Mouse (Mus musculus) hindbrain, embryonic 12.5 days (tissue): Measurements from ENCODE around the gene E130208F15Rik. TPM values are rescaled to one million over a fixed set of nuclear protein-coding genes. Genes with fewer than 3 reads are reported as not detected.

Experiments used
- ATAC-seq: fragments of 200-750 bp; cut with Nextera tagmentation; 2 replicates; pipeline ENCODE4 v1.8.0; 2017; ENCODE audit warnings: moderate TSS enrichment; ENCODE audit not compliant: low FRiP score
- H3K27ac ChIP-seq: fragments of 300-500 bp; sonication (generic); 2 replicates; pipeline ENCODE4 v1.5.1; 2016; ENCODE audit warnings: mild to moderate bottlenecking
- H3K27me3 ChIP-seq: fragments of 300-500 bp; sonication (generic); 2 replicates; pipeline ENCODE4 v1.6.1; 2016; ENCODE audit warnings: mild to moderate bottlenecking
- H3K36me3 ChIP-seq: fragments of 300-500 bp; sonication (generic); 2 replicates; pipeline ENCODE4 v1.6.1; 2016; ENCODE audit warnings: mild to moderate bottlenecking
- H3K4me1 ChIP-seq: fragments of 300-500 bp; sonication (generic); 2 replicates; pipeline ENCODE4 v1.6.1; 2016
- H3K4me2 ChIP-seq: fragments of 300-500 bp; sonication (generic); replicated peaks from 2 replicates; pipeline ENCODE4 v1.6.1; 2016; ENCODE audit warnings: mild to moderate bottlenecking
- H3K4me3 ChIP-seq: fragments of 300-500 bp; sonication (generic); 2 replicates; pipeline ENCODE4 v1.5.1; 2016; ENCODE audit warnings: mild to moderate bottlenecking
- H3K9ac ChIP-seq: fragments of 300-500 bp; sonication (generic); 2 replicates; pipeline ENCODE4 v1.6.1; 2016; ENCODE audit warnings: mild to moderate bottlenecking, moderate library complexity
- H3K9me3 ChIP-seq: fragments of 300-500 bp; sonication (generic); replicated peaks from 2 replicates; pipeline ENCODE4 v1.6.1; 2016; ENCODE audit warnings: mild to moderate bottlenecking
- WGBS: fragments of 180-500 bp; shearing (Covaris S2); methylation state at CpG from one replicate; pipeline ENCODE4 v1.1.7; 2016; 5-methylcytosine and 5-hydroxymethylcytosine counted together
- polyA plus RNA-seq: library from polyadenylated mRNA; unstranded; fragments of >200 nt; fragmentation: Nextera tagmentation; extraction: Ambion mirVana; gene quantifications from 2 replicates; pipeline ENCODE4 v1.2.1, GENCODE M21; 2016

The E130208F15Rik gene
- 0.33 and 0.49 TPM in 2 replicates for polyA plus RNA-seq

- peak; percentile 84 for ATAC-seq
- peak within 1 kb of the TSS; percentile 76 for H3K4me2 ChIP-seq
- H3K27me3 ChIP-seq = no peaks in the 10 kb centered on the region
- under 1% methylated on average over 61 of the region's 63 CpGs for WGBS
- peaks cover 13% of the 10 kb centered on the region for H3K4me1 ChIP-seq
- H3K9ac ChIP-seq = peak within 1 kb of the TSS; percentile 79
- peak within 1 kb of the TSS; percentile 86 for H3K27ac ChIP-seq
- H3K9me3 ChIP-seq = 0 out of 2 replicates have a peak, but pooled peaks cover 4% of the 10 kb centered on the region
- peak within 1 kb of the TSS; percentile 75 for H3K4me3 ChIP-seq
- no peaks in the 10 kb centered on the region for H3K36me3 ChIP-seq
These were observed at the start of gene E130208F15Rik for GRCm38 (mm10) chr7:30321539-30322284. Gene E130208F15Rik (plus strand): TSS chr7:30321740.

GRCm38 (mm10) chr7:30274383-30274782, 47.2 kb upstream of the E130208F15Rik start:
- 86% methylated on average over 6 of the region's 6 CpGs for WGBS
- no peak for ATAC-seq
- Histone ChIP-seq H3K36me3 (peaks cover 10% of the 10 kb centered on the region), H3K27ac (no peak overlapping the region), H3K4me2 (no peak overlapping the region), H3K4me1 (peaks cover 3% of the 10 kb centered on the region), H3K27me3 (no peaks in the 10 kb centered on the region), H3K9ac (0 out of 2 replicates have a peak overlapping the region, but pooled peaks have one; percentile 13), H3K4me3 (no peak overlapping the region), H3K9me3 (no peaks in the 10 kb centered on the region)

- 59% methylated on average over 2 of the region's 2 CpGs for WGBS
- no peak for ATAC-seq
- Histone ChIP-seq H3K4me2 (peak overlapping the region; percentile 93), H3K27ac (no peak overlapping the region), H3K4me1 (peaks cover 8% of the 10 kb centered on the region), H3K27me3 (no peaks in the 10 kb centered on the region), H3K9me3 (no peaks in the 10 kb centered on the region), H3K36me3 (no peaks in the 10 kb centered on the region), H3K4me3 (0 out of 2 replicates have a peak overlapping the region, but pooled peaks have one; percentile 63), H3K9ac (no peak overlapping the region)
These were observed 42.6 kb upstream of the E130208F15Rik start for GRCm38 (mm10) chr7:30278911-30279310.

GRCm38 (mm10) chr7:30279536-30279935, 42.0 kb upstream of the E130208F15Rik start:
- WGBS = under 1% methylated on average over 6 of the region's 6 CpGs
- ATAC-seq = no peak
- H3K4me2 ChIP-seq = peak overlapping the region; percentile 93
- H3K9ac ChIP-seq = peak overlapping the region; percentile 62; the same call in 1 of the 2 replicates
- H3K36me3 ChIP-seq = no peaks in the 10 kb centered on the region
- H3K27ac ChIP-seq = no peak overlapping the region; the same call in 1 of the 2 replicates
- H3K9me3 ChIP-seq = no peaks in the 10 kb centered on the region
- H3K27me3 ChIP-seq = no peaks in the 10 kb centered on the region
- H3K4me1 ChIP-seq = peaks cover 8% of the 10 kb centered on the region
- H3K4me3 ChIP-seq = peak overlapping the region; percentile 63

- H3K36me3 ChIP-seq = no peaks in the 10 kb centered on the region
- ATAC-seq = peak; percentile 97
These were observed 41.4 kb upstream of the E130208F15Rik start, which contains the start of the genes Thap8 and Wdr62 for GRCm38 (mm10) chr7:30279951-30280669. Gene Thap8 (plus strand): TSS chr7:30280094. Gene Wdr62 (minus strand): TSS chr7:30280419.

GRCm38 (mm10) chr7:30280670-30281138, 40.8 kb upstream of the E130208F15Rik start:
- Histone ChIP-seq H3K4me2 (peak overlapping the region; percentile 93), H3K4me1 (peaks cover 8% of the 10 kb centered on the region), H3K9me3 (no peaks in the 10 kb centered on the region), H3K36me3 (no peaks in the 10 kb centered on the region), H3K9ac (peak overlapping the region; percentile 49), H3K4me3 (peak overlapping the region; percentile 63), H3K27me3 (no peaks in the 10 kb centered on the region), H3K27ac (peak overlapping the region; percentile 95)
- WGBS = under 1% methylated on average over 20 of the region's 20 CpGs
- ATAC-seq = peak; percentile 87

More at GRCm38 (mm10) chr7:30279951-30280669, 41.4 kb upstream of the E130208F15Rik start, which contains the start of the genes Thap8 and Wdr62:
- no peaks in the 10 kb centered on the region for H3K9me3 ChIP-seq
- peak within 1 kb of the TSS; percentile 63 for H3K4me3 ChIP-seq
- under 1% methylated on average over 47 of the region's 49 CpGs for whole genome bisulfite sequencing
- H3K27me3 ChIP-seq = no peaks in the 10 kb centered on the region
- peaks cover 8% of the 10 kb centered on the region for H3K4me1 ChIP-seq
- H3K4me2 ChIP-seq = peak within 1 kb of the TSS; percentile 93
- peak within 1 kb of the TSS; percentile 95 for H3K27ac ChIP-seq
- H3K9ac ChIP-seq = peak within 1 kb of the TSS; percentile 62

- H3K9ac ChIP-seq = no peak overlapping the region
- 73% methylated on average over 4 of the region's 4 CpGs for WGBS
- no peak overlapping the region for H3K4me3 ChIP-seq
- H3K27ac ChIP-seq = no peak overlapping the region
- no peaks in the 10 kb centered on the region for H3K27me3 ChIP-seq
- peaks cover 8% of the 10 kb centered on the region for H3K4me1 ChIP-seq
- H3K9me3 ChIP-seq = no peaks in the 10 kb centered on the region
- H3K36me3 ChIP-seq = no peaks in the 10 kb centered on the region
- no peak overlapping the region for H3K4me2 ChIP-seq
- ATAC-seq = no peak
These were observed 40.0 kb upstream of the E130208F15Rik start for GRCm38 (mm10) chr7:30281522-30281921.

- Histone ChIP-seq H3K9me3 (no peaks in the 10 kb centered on the region), H3K27ac (no peak overlapping the region), H3K9ac (no peak overlapping the region), H3K4me3 (no peak overlapping the region), H3K36me3 (no peaks in the 10 kb centered on the region), H3K4me1 (peaks cover 8% of the 10 kb centered on the region), H3K4me2 (no peak overlapping the region), H3K27me3 (no peaks in the 10 kb centered on the region)
- ATAC-seq = no peak
- 81% methylated on average over 7 of the region's 7 CpGs for WGBS
These were observed 38.8 kb upstream of the E130208F15Rik start for GRCm38 (mm10) chr7:30282740-30283139.

GRCm38 (mm10) chr7:30286701-30287410, 34.7 kb upstream of the E130208F15Rik start:
- Histone ChIP-seq H3K4me2 (no peak overlapping the region), H3K4me3 (no peak overlapping the region), H3K36me3 (no peaks in the 10 kb centered on the region), H3K4me1 (peaks cover 12% of the 10 kb centered on the region), H3K27ac (no peak overlapping the region), H3K9ac (no peak overlapping the region), H3K27me3 (no peaks in the 10 kb centered on the region), H3K9me3 (no peaks in the 10 kb centered on the region)
- 66% methylated on average over 8 of the region's 8 CpGs for WGBS
- ATAC-seq = no peak

GRCm38 (mm10) chr7:30288046-30288445, 33.5 kb upstream of the E130208F15Rik start:
- H3K4me2 ChIP-seq = no peak overlapping the region
- WGBS = 74% methylated on average over 6 of the region's 6 CpGs
- H3K36me3 ChIP-seq = no peaks in the 10 kb centered on the region
- H3K9me3 ChIP-seq = no peaks in the 10 kb centered on the region
- H3K4me1 ChIP-seq = peaks cover 21% of the 10 kb centered on the region
- no peaks in the 10 kb centered on the region for H3K27me3 ChIP-seq
- H3K4me3 ChIP-seq = no peak overlapping the region
- no peak overlapping the region for H3K27ac ChIP-seq
- no peak for ATAC-seq
- no peak overlapping the region for H3K9ac ChIP-seq

GRCm38 (mm10) chr7:30289071-30289713, 32.3 kb upstream of the E130208F15Rik start:
- Histone ChIP-seq H3K9ac (no peak overlapping the region), H3K9me3 (no peaks in the 10 kb centered on the region), H3K27me3 (no peaks in the 10 kb centered on the region), H3K4me3 (no peak overlapping the region), H3K4me1 (peaks cover 30% of the 10 kb centered on the region), H3K36me3 (peaks cover 8% of the 10 kb centered on the region), H3K4me2 (no peak overlapping the region; the same call in 1 of the 2 replicates), H3K27ac (peak overlapping the region; percentile 23; the same call in 1 of the 2 replicates)
- 66% methylated on average over 7 of the region's 7 CpGs for WGBS
- no peak for ATAC-seq
